Mouse (Mus musculus) regulatory T cell (primary cell): Measurements from ENCODE around the gene Rsph1.
"Not testable (repeated sequence)": the region's sequence is repeated elsewhere in the genome, so short reads cannot be mapped to it uniquely, and the experiment has no call there.

ENCODE experiments used
- in situ Hi-C: fragments of 300-600 bp; cut with MboI, MseI; formaldehyde crosslinking; loops from one replicate; pipeline ENCODE4 v1.15.1; 2025; ENCODE audit warnings: high pct_unique_total_duplicates

Gene Rsph1

DNA sequence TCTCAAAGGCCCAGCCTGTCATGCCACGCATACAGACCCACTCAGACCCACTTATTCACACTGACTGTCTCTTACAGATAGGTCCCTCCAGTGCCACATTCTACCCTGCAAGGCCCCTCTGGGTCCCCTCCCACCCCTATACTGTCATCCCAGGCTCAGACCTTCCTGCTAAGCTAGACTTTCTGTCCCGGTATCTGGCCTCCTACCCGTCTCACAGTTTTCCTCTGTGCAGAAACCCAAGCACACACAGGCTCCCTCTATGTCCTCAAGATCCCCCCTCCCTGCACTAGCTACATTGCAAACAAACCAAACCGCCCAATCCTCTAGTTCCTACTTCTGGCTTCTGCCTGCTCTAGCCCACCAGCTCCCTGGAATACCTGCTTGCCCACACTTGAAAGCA, 748 bp upstream of the Rsph1 start:
- in situ Hi-C loops: no loop called here

DNA sequence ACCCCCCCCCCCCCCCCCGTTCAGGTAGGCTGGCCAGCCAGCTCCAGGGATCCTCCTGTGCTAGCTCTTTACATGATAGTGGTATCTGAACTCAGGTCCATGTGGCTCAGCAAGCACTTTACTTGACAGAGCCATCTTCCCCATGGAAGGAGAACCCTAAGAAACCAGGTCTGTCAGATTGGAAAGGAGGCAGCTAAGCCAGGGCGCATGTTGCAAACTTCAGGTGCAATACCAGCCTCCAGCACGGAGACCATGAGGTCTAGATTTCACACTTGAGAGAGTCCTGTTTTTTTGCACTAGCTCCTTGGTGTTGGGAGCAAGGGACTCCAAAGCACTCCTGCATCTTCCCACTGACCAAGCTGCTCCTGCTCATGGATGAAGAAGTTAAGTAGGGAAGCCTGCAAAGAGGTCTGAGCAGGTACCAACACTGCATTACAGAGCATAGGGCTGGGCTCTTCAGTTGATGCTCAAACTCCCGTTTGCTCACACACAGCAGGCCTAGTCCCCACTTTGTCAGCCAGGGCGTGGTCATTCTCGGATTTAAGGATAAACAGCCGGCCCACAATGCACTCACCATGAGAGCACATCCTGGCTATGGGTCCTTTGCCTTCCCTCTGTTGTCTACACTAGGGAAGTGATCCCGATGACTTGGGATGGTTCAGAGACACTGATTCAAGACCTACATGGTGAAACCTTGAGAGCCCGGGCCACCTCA, 819 bp downstream of the Rsph1 start:
- in situ Hi-C loops: no loop called here

DNA sequence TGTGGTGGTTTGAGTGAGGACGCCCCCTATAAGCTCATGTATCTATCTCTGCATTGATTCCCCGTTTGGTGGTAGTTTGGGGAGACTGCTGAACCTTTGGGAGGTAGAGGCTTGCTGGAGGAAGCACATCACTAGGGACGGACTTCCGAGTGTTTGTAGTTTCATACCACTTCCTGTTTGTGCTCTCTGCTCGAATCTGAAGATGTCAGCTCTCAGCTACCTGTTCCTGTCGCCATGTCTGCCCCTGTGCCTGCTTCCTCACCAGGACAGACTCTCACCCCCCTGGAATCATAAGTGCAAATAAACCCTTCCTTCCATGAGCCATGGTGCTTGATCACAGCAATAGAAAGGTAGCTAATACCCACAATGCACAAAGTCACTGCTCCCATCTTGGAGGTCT, 2.0 kb downstream of the Rsph1 start:
- in situ Hi-C loops: no loop called here

DNA sequence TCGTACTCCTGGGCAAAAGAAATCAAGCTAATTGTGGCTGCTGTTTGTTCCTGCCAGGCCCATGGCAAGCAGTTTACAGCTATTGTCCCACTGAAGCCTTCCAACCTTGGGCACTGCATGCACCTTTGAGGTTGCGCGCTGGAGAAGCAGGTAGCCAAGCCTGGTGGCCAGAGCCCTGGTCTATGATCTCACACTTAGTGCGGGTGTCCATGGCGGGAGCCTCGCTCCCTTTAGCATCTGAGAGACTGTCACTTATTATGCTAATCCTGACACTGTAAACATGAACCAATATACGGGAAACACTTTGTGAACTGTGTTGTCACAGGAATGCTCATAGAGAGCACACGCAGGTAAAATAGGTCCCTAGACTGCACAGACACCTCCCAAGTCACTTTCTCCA, 3.6 kb downstream of the Rsph1 start:
- in situ Hi-C loops: no loop called here

DNA sequence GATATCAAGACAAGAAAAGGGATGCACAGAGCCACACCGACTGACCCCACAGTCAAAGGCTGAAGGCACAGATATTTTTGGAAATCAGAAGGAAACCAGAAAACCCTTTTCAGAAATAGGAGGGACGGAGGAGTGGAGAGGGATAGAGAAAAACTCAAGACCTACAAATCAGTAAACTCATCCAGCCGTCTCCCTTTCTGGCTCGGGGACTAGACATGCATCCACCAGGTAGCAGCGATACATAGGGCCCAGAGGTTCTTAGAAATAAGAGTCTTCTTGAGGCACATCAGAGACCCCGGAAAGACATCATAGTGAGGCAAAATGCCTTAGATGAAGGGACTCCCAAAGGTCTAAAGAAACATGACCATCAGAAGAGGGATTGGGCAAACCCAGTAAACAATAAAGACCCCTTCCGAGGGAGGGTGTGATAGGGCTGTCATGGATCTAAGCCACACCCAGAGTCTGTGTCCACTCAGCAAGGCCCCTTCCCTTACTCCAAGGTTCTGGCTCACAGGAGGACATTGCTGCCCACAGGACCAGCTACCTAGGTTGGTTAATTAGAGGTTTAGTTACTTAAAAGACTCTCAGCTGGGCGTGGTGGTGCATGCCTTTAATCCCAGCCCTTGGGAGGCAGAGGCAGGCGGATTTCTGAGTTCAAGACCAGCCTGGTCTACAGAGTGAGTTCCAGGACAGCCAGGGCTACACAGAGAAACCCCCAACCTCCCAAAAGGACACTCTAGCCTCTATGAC, 4.6 kb downstream of the Rsph1 start:
- in situ Hi-C loops: no loop called here

DNA sequence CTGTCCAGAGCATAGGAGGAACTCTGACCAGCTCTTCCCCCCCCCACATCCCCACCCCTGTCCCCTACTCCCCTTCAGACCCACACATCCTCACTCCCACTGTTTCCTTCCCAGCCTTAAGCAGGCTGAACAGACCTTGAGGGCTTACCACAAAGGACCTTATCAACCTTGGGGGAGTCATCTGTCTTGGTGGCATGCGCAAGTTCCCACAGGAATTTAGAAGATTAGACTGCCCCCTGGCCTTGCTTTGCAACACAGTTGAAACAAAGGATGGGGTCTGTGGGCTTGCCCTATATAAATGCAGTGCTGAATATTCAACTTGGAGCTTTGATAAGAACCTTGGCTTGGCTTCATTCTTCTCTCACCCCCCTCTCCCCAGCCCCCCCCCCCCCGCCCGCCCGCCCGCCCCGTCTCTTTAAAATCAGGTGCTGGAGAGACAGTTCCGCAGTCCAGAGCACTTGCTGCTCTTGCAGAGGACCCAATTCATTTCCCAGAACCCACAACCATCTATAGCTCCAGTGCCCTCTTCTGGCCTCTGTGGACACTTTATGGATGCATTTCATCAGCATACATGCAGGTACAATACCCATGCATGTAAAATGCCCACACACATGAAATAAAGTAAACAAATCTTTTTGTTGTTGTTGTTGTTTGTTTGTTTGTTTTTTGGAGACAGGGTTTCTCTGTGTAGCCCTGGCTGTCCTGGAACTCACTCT, 5.9 kb downstream of the Rsph1 start:
- in situ Hi-C loops: no loop called here

DNA sequence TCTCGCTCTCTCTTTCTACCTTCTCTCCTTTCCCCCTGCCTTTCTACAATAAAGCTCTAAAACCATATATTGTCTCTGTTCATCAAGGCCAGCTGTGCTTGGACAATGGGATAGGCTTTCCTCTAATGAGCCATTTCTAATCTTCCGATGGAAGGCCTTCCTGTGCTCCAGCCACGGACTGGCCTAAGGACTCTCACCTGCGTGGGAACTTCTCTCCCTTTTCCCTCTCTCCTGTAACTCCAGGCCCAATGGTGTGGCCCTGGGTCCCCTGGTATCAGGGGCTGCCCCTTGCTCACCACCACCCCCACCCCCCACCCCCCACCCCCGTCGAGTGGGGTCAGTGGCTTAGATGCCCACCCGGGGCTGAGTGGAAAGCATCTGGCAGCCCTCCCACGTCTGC, 6.4 kb downstream of the Rsph1 start:
- in situ Hi-C loops: not testable (repeated sequence)

DNA sequence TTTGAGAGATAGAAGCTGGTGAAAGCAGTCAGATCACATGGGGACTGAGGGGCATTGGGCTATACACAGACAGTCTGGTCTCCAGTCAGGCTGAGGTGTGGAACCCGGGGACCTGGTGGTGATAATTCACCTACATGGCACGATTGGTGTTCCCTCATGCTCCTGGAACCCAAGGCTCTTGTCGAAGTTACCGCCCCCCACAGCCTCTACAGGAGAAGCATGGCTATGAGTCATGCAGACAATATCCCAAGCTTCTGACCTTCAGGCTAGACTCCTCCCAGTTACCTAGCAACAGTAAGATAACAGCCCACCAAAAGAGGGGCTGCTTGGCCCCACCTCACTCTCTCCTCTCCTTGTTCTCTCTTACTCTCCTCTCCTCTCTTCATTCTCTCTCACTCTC, 6.9 kb downstream of the Rsph1 start:
- in situ Hi-C loops: no loop called here

DNA sequence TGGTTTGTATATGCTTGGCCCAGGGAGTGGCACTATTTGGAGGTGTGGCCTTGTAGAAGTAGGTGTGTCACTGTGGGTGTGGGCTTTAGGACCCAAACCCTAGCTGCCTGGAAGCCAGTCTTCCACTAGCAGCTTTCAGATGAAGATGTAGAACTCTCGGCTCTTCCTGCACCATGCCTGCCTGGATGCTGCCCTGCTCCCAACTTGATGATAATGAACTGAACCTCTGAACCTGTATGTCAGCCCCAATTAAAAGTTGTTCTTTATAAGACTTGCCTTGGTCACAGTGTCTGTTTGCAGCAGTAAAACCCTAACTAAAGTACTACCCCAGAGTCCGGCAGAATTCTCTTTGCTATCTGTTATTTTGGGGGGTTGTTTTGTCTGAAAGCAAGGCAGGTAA, 7.4 kb downstream of the Rsph1 start:
- in situ Hi-C loops: no loop called here

DNA sequence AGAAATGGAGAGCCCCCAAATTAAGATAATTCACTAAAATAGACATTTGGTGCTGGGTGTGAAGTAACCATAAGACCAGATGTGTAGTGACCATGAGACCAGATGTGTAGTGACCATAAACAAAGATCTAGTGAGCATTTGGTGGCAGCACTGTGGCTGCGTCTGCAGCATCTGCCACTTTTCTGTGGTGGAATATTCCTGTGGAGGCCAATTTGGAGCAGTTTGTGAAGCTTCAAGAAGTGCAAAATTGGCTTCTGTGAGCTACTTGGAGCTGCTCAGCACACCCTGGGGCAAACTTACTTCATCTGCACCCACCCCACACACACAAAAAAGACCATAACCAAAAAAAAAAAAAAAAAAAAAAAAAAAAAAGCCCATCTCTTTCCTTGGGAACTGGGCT, 9.2 kb downstream of the Rsph1 start:
- in situ Hi-C loops: no loop called here

DNA sequence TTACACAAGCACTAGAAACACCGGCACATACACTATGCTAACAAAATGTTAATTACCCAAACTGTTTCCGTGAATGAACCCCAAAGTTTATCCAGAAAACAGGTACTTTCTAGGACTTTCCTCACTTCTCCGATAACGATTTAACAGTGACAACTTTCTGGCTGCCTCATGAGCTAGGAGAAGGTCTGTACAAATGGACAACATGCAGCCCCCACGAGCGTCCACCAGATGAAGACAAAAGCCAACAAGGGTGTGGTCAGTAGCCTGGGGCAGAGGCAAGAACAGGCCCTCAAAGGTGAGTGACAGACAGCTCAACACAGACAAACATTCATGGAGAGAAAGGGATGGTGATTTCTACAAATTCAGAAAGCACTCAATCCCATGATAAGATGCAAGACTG, 9.6 kb downstream of the Rsph1 start:
- in situ Hi-C loops: no loop called here

DNA sequence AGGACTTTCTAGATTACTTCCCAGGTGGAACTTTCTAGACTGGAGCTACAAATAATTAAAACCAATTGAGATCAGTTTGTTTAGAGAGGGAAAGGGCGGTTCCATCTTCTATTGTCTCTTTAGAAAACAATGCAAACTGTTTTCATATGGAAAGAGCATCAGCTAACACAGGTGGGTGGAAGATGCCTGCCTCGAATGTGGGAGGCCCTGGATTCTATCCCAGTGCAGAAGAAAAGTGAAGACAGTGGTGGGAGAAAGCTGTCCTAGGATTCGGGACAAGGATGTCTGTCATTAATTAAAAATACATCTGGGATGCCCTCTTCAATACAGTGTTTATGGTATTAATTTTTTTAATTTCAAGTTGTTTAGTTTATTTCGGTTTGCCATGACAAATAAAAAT, 10.0 kb downstream of the Rsph1 start:
- in situ Hi-C loops: no loop called here

DNA sequence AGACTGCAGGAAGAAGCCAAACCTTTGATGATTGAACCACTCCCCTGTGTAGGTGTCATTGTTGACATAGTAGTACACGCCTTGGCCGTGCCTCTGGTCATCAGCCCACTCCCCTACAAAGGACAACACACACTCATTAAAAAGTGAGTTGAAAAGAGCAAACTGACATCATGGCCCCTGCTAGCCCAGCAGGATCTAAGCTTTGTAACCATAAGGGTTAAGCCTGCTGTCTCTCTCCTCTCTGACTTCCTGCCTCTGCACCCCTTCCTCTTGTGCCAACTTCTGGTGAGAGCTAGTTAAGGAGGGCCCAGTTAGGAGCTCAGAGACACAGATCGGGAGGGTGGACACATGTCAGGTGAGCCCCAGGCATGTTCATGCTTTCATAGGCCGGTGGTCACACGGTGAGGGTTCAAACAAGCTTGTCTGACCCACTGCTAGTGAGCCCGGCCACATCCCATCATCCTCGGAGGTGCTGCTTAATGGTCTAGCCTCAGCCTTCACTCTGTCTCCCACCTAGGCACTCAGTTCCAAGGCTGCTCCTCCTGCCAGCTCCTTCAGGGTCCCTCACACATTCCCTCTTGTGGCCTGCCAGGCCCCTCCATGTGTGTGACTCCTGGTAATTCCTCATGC, 10.7 kb downstream of the Rsph1 start:
- in situ Hi-C loops: no loop called here

DNA sequence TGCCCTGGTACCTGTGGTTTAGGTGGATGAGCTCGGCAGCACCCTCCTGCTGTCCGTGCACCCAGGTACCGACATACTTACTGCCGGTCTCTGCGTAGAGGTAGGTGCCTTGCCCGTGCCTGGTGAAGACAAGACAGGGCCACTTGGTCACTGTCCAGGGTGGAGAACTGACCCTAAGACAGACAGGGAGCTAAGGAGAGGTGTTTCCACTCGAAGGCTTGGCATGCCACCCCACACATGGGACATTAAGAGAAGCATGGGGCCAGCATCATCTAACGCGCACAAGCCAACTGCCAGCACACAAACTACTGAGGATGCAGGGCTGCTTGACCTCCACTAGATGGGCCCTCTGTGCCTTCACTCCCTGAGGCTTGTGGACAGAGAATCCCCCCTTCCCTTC, 11.4 kb downstream of the Rsph1 start:
- in situ Hi-C loops: no loop called here

DNA sequence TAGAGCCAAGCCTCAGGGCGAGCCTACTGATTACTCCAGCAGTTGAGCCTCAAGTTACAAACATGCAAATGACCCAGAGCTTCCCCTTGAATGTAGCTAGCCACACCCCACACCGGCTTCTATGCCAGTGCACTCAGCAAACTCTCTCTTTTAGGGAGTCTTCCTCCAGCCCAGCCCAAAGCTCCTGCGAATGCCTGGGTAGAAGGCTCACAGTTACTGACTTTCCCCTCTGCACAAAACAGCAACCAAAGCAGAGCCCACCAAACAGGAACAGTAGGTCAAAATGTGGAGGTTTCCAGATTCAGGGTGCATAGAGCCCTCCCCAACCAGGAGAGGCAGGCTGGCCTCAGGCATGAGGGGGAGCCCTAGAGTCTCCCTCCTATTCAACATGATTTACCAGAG, 12.0 kb downstream of the Rsph1 start:
- in situ Hi-C loops: no loop called here

DNA sequence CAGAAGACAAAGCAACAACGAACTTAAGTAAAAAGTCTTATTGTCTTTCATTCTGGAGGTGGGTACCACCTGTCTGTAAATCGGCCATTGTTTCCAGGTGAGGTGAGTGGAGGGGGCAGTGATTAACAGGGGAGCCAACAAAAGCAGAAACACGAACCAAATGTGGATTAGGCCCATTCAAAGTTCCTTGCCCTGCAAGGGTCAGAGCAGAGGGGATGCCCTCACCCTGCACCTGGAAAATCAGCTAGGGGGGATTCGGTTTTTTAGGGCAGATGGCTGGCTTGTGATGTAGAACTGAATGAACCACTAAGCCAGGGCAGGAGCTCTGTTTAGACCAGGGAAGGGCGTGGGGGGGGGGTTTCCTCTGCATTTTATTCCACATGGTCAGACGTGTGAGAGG, 12.8 kb downstream of the Rsph1 start:
- in situ Hi-C loops: no loop called here

DNA sequence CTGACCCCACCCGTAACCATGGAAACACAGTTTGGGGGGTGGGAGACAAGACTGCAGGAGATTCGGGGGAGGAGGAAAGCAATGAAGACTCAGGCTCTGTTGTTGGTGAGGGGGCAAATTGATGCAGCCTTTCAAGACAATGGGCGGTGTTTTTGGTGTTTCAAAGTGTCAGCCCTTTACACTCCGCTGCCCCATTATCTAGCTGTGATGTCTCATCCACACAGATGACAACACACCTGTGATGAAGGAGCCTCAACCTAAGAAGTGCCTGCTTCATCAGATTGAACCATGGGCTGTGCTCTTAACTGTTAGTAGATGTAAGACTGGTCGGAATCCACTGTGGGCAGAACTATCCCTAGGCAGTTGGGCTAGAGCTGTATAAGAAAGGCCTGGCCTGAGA, 13.4 kb downstream of the Rsph1 start:
- in situ Hi-C loops: no loop called here

DNA sequence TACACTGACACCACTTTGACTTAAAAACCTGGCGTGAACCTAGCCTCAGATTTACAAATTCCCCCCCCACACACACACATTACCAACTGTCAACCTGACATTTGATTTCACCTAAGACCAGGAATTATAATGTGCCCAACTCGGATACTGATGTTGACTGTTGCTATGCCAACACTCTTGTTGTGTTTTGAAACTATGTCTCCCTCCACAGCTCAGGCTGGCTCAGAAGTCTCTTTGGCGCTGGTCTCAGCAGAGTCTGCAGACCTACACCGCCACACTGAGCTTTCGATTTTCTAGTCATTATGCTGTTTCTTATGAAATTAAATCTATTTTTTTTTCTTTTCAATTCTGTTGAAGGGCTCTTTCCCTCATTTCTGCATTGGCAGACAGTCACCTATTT, 14.5 kb downstream of the Rsph1 start:
- in situ Hi-C loops: no loop called here

DNA sequence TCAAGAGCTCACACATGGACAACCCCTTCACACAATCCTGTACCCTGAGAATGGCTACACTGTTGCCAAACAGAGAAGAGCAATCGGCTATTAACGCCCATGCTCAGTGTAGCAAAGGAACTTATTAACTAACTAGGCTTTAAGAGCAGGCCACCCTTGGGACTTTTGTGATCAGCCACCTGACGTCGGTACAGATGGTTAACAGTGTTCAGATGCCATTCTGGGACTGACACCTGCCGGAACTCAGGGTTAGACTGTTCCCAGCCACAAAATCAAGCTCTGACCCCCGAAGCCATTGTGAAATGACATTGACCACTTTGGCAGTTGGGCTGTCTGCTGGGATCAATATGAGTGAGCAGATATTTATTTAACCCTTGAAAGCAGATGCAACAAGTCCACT, 15.8 kb downstream of the Rsph1 start:
- in situ Hi-C loops: no loop called here

DNA sequence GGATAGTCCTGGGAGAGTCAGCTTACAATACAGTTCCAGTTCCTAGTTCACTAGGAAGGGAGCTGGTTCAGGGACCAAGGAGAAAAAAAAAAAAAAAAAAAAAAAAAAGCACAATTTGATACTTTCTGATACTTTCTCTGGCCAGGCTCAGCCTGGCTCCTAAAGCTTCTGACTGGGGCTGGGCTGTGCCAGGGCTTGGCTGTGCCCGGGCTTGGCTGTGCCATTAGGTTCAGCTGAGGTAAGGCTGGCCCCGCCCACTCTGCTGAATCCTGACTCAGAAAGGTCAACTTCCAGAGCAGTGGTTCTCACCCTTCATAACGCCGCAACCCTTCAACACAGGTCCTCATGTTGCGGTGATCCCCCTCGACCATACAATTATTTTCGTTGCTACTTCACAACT, 16.8 kb downstream of the Rsph1 start:
- in situ Hi-C loops: no loop called here

DNA sequence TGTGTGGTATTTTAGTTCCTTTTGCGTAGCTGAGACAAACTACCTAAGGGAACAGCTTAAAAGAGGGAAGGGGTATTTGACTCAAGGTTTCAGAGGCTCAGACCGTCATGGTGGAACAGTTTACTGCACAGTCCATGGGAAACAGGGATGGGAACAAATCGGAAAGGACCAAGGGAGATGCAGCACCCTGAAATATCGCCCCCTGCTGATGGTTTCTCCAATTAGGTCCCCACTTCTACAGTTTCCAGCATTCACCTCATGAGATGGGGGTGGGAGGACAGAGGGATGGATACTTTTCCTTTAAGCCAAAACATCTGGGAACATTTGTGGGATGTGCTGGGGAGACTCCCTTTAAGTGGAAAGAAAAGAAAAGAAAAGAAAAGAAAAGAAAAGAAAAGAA, 17.4 kb downstream of the Rsph1 start:
- in situ Hi-C loops: no loop called here

DNA sequence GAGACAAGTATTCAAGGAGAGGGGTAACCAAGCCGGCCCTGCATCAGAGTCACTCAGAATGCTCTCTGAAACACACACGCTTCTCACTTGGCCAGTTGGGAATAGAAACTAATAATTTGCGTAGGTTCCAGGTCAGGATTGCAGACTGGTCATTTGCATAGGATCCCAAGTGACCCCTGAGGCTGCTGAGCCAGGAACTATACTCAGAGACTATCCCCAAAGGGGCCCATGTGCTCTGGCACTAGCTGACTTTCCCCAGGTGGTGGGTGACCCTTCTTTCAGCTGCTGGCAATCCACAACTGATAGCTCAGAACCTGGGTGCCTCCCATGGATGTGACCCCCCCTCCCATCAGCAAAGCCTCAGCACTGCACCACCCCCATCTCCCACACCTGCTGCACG, 18.0 kb downstream of the Rsph1 start:
- in situ Hi-C loops: no loop called here
